Mouse (Mus musculus): ENCODE results near the gene Hsd11b1. TPM values are rescaled to one million over a fixed set of nuclear protein-coding genes. Genes with fewer than 3 reads are reported as not detected.

Gene Hsd11b1
- total and polyA plus RNA-seq, 3 experiments: 2.0 to 6.3 (median 5.7) TPM

- H3K4me2 ChIP-seq (ENCODE audit: insufficient read depth, low read depth, poor library complexity, severe bottlenecking): no peak overlapping the region
- H3K36me3 ChIP-seq (replicated peaks in 1 of 2; ENCODE audit: control insufficient read depth in 1 of 2, insufficient read depth in 1 of 2, low read length in 1 of 2): peaks cover 5 to 44% of the 10 kb centered on the region in 2 experiments
- H3K4me1 ChIP-seq (ENCODE audit: control insufficient read depth in 1 of 2, insufficient read depth in 2 of 2): peaks cover 12 to 27% of the 10 kb centered on the region in 2 experiments
- TF ChIP-seq POLR2AphosphoS2 (IDR thresholded peaks at IDR 0.05; ENCODE audit: low read depth, low read length): no peak
- TF ChIP-seq MAFK (IDR thresholded peaks at IDR 0.05; ENCODE audit: insufficient replicate concordance, low read length): no peak
- TF ChIP-seq USF2 (conservative IDR thresholded peaks at IDR 0.05; ENCODE audit: low read depth, low read length): no peak
- TF ChIP-seq ZC3H11A (IDR thresholded peaks at IDR 0.05; ENCODE audit: low read depth, low read length): no peak
- TF ChIP-seq ZKSCAN1 (IDR thresholded peaks at IDR 0.05; ENCODE audit: borderline replicate concordance, low read depth, low read length): no peak
- no peak for TF ChIP-seq EP300 (IDR thresholded peaks at IDR 0.05; ENCODE audit: low read length)
- no peak for TF ChIP-seq ETS1 (conservative IDR thresholded peaks at IDR 0.05; ENCODE audit: low read depth, low read length)
- TF ChIP-seq ZNF384 (IDR thresholded peaks at IDR 0.05; ENCODE audit: low read depth, low read length): no peak
- no peak for TF ChIP-seq CHD1 (IDR thresholded peaks at IDR 0.05; ENCODE audit: low read depth, low read length)
- no peak for TF ChIP-seq MAX (IDR thresholded peaks at IDR 0.05; ENCODE audit: low read length)
- TF ChIP-seq ELF1 (IDR thresholded peaks at IDR 0.05; ENCODE audit: low read depth, low read length): no peak
- TF ChIP-seq USF1 (IDR thresholded peaks at IDR 0.05; ENCODE audit: low read depth, low read length): no peak
- DNase-seq (ENCODE audit: extremely low read depth): no peak
- no peaks in the 10 kb centered on the region for H3K9me3 ChIP-seq (replicated peaks; ENCODE audit: low read length)
- no peak overlapping the region for H3K27ac ChIP-seq (ENCODE audit: insufficient read depth, low read depth)
- in situ Hi-C loops (cut with MboI; ENCODE audit: low pct_ligation_motif_present, low pct_unique_long_range_greater_than_20kb, low sequenced_read_pairs): no loop called here
- dilution Hi-C loops (cut with MboI; ENCODE audit: extremely low pct_ligation_motif_present, extremely low pct_unique_long_range_greater_than_20kb, low sequenced_read_pairs): no loop called here
- no peaks in the 10 kb centered on the region for H3K27me3 ChIP-seq (replicated peaks)
- no peaks in the 10 kb centered on the region for H3K79me2 ChIP-seq (replicated peaks; ENCODE audit: control insufficient read depth, extremely low read depth, insufficient read depth, poor library complexity, severe bottlenecking)
- peak overlapping the region in 1 of 3 experiments; percentile 16 for H3K4me3 ChIP-seq (replicated peaks in 1 of 3; ENCODE audit: low read depth in 2 of 3, low read length in 2 of 3, poor library complexity in 1 of 3)
- no peak overlapping the region for H3K9ac ChIP-seq (ENCODE audit: insufficient read depth, low read depth)
Measured at GRCm38 (mm10) chr1:193263026-193263907, 608 bp downstream of the Hsd11b1 start.

- Histone ChIP-seq H3K4me3 (replicated peaks in 1 of 3; ENCODE audit: low read depth in 2 of 3, low read length in 2 of 3, poor library complexity in 1 of 3) (no peak overlapping the region), H3K36me3 (replicated peaks in 1 of 2; ENCODE audit: control insufficient read depth in 1 of 2, insufficient read depth in 1 of 2, low read length in 1 of 2) (peaks cover 5 to 42% of the 10 kb centered on the region in 2 experiments), H3K9me3 (replicated peaks; ENCODE audit: low read length) (no peaks in the 10 kb centered on the region), H3K4me2 (ENCODE audit: insufficient read depth, low read depth, poor library complexity, severe bottlenecking) (no peak overlapping the region), H3K9ac (ENCODE audit: insufficient read depth, low read depth) (no peak overlapping the region), H3K27me3 (replicated peaks) (no peaks in the 10 kb centered on the region), H3K27ac (ENCODE audit: insufficient read depth, low read depth) (no peak overlapping the region), H3K4me1 (ENCODE audit: control insufficient read depth in 1 of 2, insufficient read depth in 2 of 2) (peaks cover 12 to 27% of the 10 kb centered on the region in 2 experiments), H3K79me2 (replicated peaks; ENCODE audit: control insufficient read depth, extremely low read depth, insufficient read depth, poor library complexity, severe bottlenecking) (no peaks in the 10 kb centered on the region)
- DNase-seq (ENCODE audit: extremely low read depth): no peak
- TF ChIP-seq ZNF384 (IDR thresholded peaks at IDR 0.05; ENCODE audit: low read depth, low read length) (no peak), MYC (IDR thresholded peaks at IDR 0.05; ENCODE audit: low read depth, low read length) (no peak), TBP (conservative IDR thresholded peaks at IDR 0.05; ENCODE audit: low read depth, low read length) (no peak), NELFE (IDR thresholded peaks at IDR 0.05; ENCODE audit: low read depth, low read length) (no peak), SMC3 (IDR thresholded peaks at IDR 0.05; ENCODE audit: low read depth, low read length) (no peak), CHD1 (IDR thresholded peaks at IDR 0.05; ENCODE audit: low read depth, low read length) (no peak), PAX5 (IDR thresholded peaks at IDR 0.05; ENCODE audit: low read length) (no peak)
- in situ Hi-C loops (cut with MboI; ENCODE audit: low pct_ligation_motif_present, low pct_unique_long_range_greater_than_20kb, low sequenced_read_pairs): no loop called here
- dilution Hi-C loops (cut with MboI; ENCODE audit: extremely low pct_ligation_motif_present, extremely low pct_unique_long_range_greater_than_20kb, low sequenced_read_pairs): no loop called here
Measured at GRCm38 (mm10) chr1:193261897-193262548, 1.9 kb downstream of the Hsd11b1 start.
